Mouse (Mus musculus) bone marrow macrophage, adult 2 months (primary cell): Measurements from ENCODE around the gene Wdfy3.

Experiments
- CTCF ChIP-seq: IDR thresholded peaks from 2 replicates; pipeline ENCODE4 v1.5.1; 2012; ENCODE audit warnings: low read depth, mild to moderate bottlenecking, low read length, moderate library complexity
- POLR2A ChIP-seq: IDR thresholded peaks from 2 replicates; pipeline ENCODE4 v1.6.1; 2012; ENCODE audit warnings: mild to moderate bottlenecking, low read depth, low read length, borderline replicate concordance

DNA sequence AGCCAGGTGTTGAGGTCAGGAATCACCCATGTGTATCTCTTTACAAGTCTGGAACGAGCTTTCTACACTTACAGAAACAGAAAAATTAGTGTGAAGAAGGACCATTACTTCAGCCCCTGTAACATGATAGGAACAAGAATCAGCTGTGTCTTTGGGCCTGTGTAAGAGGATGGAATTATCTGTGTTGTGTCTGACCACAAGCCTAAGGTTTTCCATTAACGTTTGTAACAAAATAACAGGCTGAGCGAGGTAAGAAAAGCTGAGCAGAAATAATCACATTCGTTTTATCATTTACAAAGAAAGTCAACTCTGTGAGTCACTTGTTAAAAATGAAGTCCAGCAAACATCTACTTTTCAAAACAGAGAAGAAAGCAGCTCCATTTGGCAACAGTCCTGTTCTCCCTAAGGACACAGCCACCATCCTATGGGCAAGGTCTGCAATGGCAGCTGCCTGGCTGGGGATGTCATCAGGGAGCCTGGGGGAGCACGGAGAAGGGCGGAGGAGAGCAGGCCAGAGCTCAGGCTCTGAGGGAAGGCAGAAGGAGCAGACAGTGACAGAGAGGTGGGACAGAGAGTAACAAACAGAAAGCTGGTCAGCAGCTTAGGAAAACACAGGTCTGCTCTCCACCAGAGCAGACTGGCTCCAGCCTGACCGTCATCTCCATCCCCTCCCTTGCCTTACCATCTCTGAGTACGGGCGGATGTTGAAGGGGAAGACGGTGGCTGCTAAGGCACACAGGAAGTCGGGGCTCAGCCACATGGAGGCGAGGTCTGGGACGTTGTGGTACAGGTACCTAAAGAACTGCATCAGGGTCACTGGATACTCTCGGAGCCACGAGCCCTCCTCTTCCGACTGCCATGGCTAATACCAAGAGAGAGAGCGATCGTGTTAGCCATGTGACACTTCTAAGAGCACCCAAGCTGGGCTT lies 173.7 kb downstream of the Wdfy3 start:
- TF ChIP-seq POLR2A (no peak), CTCF (no peak)
